Mouse (Mus musculus): Measurements from ENCODE around the gene Lrrc2. TPM values are rescaled to one million over a fixed set of nuclear protein-coding genes. Genes with fewer than 3 reads are reported as not detected.
A peak's percentile ranks its signal among the peaks of the same experiment; 100 is the strongest.

Gene Lrrc2
- polyA plus RNA-seq, 1 experiment from 2014 or later, result 0.12 TPM

DNA sequence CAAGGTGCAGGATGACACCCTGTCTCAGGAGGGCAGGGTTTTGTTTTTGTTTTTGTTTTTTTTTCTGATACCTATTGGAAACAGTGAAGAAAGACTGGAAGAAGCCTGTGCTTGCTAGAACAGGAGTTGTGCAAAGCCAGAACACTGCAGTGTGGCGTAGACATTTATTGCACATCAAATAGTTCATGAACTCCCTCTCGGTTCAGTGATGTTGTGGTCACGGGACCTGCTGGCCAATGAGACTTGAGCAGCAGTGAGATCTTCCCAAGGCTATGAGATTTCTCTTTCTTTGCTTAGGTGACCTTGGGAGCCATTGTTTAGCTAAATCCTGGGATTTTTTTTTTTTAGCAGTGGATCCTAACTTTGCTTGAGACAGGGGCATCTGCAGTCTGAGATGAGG is 36.7 kb downstream of the Lrrc2 start:
- no peaks in the 10 kb centered on the region for H3K27me3 ChIP-seq (replicated peaks; ENCODE audit: control insufficient read depth, insufficient read depth, low read length)
- peaks cover 3% of the 10 kb centered on the region; the same call in 1 of the 2 replicates for H3K4me1 ChIP-seq (replicated peaks; ENCODE audit: control insufficient read depth, insufficient read depth, low read length)
- no peaks in the 10 kb centered on the region for H3K36me3 ChIP-seq (ENCODE audit: control insufficient read depth, insufficient read depth, low read length)
- H3K27ac ChIP-seq (ENCODE audit: low read depth), result no peak overlapping the region
- no peaks in the 10 kb centered on the region for H3K9me3 ChIP-seq (ENCODE audit: control insufficient read depth, low read length)
- DNase-seq (ENCODE audit: low spot score), result no peak
- H3K4me2 ChIP-seq (ENCODE audit: low read length), result no peak overlapping the region
- no peak overlapping the region for H3K9ac ChIP-seq (ENCODE audit: low read length)
- WGBS, result 51% methylated on average over 3 of the region's 3 CpGs
- no peak overlapping the region for H3K4me3 ChIP-seq (ENCODE audit: low read depth, low read length)
- no peak for ATAC-seq (replicated peaks; ENCODE audit: low FRiP score, low TSS enrichment, low read depth)

- no peak overlapping the region for H3K4me3 ChIP-seq (ENCODE audit: low read depth, low read length)
- 54% methylated on average over 4 of the region's 4 CpGs for WGBS
These were observed 37.8 kb downstream of the Lrrc2 start for GRCm38 (mm10) chr9:110989141-110989540.

GRCm38 (mm10) chr9:110989543-110989942 is 38.2 kb downstream of the Lrrc2 start:
- 88% methylated on average over 2 of the region's 2 CpGs for WGBS
- H3K27ac ChIP-seq (ENCODE audit: low read depth), result no peak overlapping the region
- no peak for ATAC-seq (replicated peaks; ENCODE audit: low FRiP score, low TSS enrichment, low read depth)

More at GRCm38 (mm10) chr9:110989141-110989540, 37.8 kb downstream of the Lrrc2 start:
- no peaks in the 10 kb centered on the region for H3K27me3 ChIP-seq (replicated peaks; ENCODE audit: control insufficient read depth, insufficient read depth, low read length)
- H3K4me1 ChIP-seq (replicated peaks; ENCODE audit: control insufficient read depth, insufficient read depth, low read length), result peaks cover 3% of the 10 kb centered on the region; the same call in 1 of the 2 replicates
- H3K36me3 ChIP-seq (ENCODE audit: control insufficient read depth, insufficient read depth, low read length), result no peaks in the 10 kb centered on the region
- ATAC-seq (replicated peaks; ENCODE audit: low FRiP score, low TSS enrichment, low read depth) (no peak), DNase-seq (ENCODE audit: low spot score) (no peak)
- no peak overlapping the region for H3K4me2 ChIP-seq (ENCODE audit: low read length)
- H3K9ac ChIP-seq (ENCODE audit: low read length), result no peak overlapping the region
- H3K9me3 ChIP-seq (ENCODE audit: control insufficient read depth, low read length), result no peaks in the 10 kb centered on the region
- no peak overlapping the region for H3K27ac ChIP-seq (ENCODE audit: low read depth)

DNA sequence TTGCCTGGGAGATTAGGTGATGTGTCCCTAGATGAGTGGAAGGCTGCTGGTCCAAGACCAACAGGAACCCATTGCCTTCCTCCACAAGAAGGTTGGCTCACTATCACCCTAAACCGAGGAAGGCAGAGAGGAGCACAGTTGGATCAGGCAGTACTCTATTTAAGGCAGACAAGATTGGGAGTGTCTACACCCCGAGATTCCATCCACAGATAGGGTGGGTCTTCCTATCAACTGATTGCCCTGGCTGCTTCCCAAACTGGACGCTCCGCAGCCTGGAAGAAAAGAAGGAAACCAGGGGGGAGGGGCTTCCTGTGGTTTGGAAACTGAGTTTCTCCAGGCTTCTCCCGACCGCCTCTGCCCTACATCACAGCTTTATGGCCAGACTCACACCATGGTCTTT is 38.9 kb downstream of the Lrrc2 start, which contains the start of gene Rtp3:
Gene Rtp3, minus strand, starts transcription at position 380 of the 400 bp plus-strand sequence.
- Histone ChIP-seq H3K9ac (ENCODE audit: low read length) (no peak within 1 kb of the TSS), H3K4me3 (ENCODE audit: low read depth, low read length) (no peak within 1 kb of the TSS), H3K27ac (ENCODE audit: low read depth) (no peak within 1 kb of the TSS), H3K36me3 (ENCODE audit: control insufficient read depth, insufficient read depth, low read length) (no peaks in the 10 kb centered on the region), H3K4me2 (ENCODE audit: low read length) (no peak within 1 kb of the TSS), H3K27me3 (replicated peaks; ENCODE audit: control insufficient read depth, insufficient read depth, low read length) (no peaks in the 10 kb centered on the region), H3K4me1 (replicated peaks; ENCODE audit: control insufficient read depth, insufficient read depth, low read length) (peaks cover 3% of the 10 kb centered on the region; the same call in 1 of the 2 replicates), H3K9me3 (ENCODE audit: control insufficient read depth, low read length) (no peaks in the 10 kb centered on the region)
- 41% methylated on average over 6 of the region's 6 CpGs for WGBS
- DNase-seq (ENCODE audit: low spot score), result no peak
- no peak for ATAC-seq (replicated peaks; ENCODE audit: low FRiP score, low TSS enrichment, low read depth)

More at GRCm38 (mm10) chr9:110989543-110989942, 38.2 kb downstream of the Lrrc2 start:
- no peak overlapping the region for H3K9ac ChIP-seq (ENCODE audit: low read length)
- no peak overlapping the region for H3K4me2 ChIP-seq (ENCODE audit: low read length)
- H3K27me3 ChIP-seq (replicated peaks; ENCODE audit: control insufficient read depth, insufficient read depth, low read length), result no peaks in the 10 kb centered on the region
- H3K4me1 ChIP-seq (replicated peaks; ENCODE audit: control insufficient read depth, insufficient read depth, low read length), result peaks cover 3% of the 10 kb centered on the region; the same call in 1 of the 2 replicates
- no peaks in the 10 kb centered on the region for H3K36me3 ChIP-seq (ENCODE audit: control insufficient read depth, insufficient read depth, low read length)
- H3K4me3 ChIP-seq (ENCODE audit: low read depth, low read length), result no peak overlapping the region
- DNase-seq (ENCODE audit: low spot score), result no peak
- H3K9me3 ChIP-seq (ENCODE audit: control insufficient read depth, low read length), result no peaks in the 10 kb centered on the region

- WGBS, result 26% methylated on average over 3 of the region's 3 CpGs
- peak; percentile 33; the same call in 1 of the 2 replicates for ATAC-seq (replicated peaks; ENCODE audit: low FRiP score, low TSS enrichment, low read depth)
- no peak overlapping the region for H3K27ac ChIP-seq (ENCODE audit: low read depth)
These were observed 42.0 kb downstream of the Lrrc2 start for GRCm38 (mm10) chr9:110993281-110993709.

DNA sequence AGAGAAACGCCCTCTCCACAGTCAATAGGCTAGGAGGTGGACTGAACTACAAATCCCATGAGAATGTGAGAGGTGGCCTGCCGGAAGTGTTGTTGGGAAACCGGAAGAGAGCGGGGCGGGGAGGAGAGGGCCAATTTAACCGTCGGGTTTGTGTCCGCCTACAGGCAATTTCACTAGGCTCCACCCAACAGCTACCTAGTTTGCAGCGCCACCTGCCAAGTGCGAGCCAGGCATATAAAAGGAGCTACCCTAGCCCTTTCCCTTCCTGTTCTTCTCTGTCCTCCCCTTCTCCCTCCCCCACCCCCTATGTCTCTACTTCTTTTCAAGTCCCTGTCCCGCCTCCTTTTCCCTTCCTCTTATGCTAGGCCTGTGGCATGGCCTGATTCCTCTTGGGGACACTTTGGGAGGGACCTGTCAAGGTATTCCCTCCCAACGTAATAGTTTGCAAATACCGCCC is 43.4 kb downstream of the Lrrc2 start:
- peak overlapping the region; percentile 42 for H3K4me3 ChIP-seq (ENCODE audit: low read depth, low read length)
- H3K27me3 ChIP-seq (replicated peaks; ENCODE audit: control insufficient read depth, insufficient read depth, low read length), result no peaks in the 10 kb centered on the region
- H3K9ac ChIP-seq (ENCODE audit: low read length), result 0 out of 2 replicates have a peak overlapping the region, but pooled peaks have one; percentile 37
- H3K4me1 ChIP-seq (replicated peaks; ENCODE audit: control insufficient read depth, insufficient read depth, low read length), result peaks cover 3% of the 10 kb centered on the region; the same call in 1 of the 2 replicates
- H3K9me3 ChIP-seq (ENCODE audit: control insufficient read depth, low read length), result no peaks in the 10 kb centered on the region
- H3K36me3 ChIP-seq (ENCODE audit: control insufficient read depth, insufficient read depth, low read length), result no peaks in the 10 kb centered on the region
- peak overlapping the region; percentile 50 for H3K4me2 ChIP-seq (ENCODE audit: low read length)
- DNase-seq (ENCODE audit: low spot score) (peak; percentile 79), ATAC-seq (replicated peaks; ENCODE audit: low FRiP score, low TSS enrichment, low read depth) (peak; percentile 80)
- no peak overlapping the region for H3K27ac ChIP-seq (ENCODE audit: low read depth)
- 8% methylated on average over 13 of the region's 13 CpGs for WGBS

More at GRCm38 (mm10) chr9:110993281-110993709, 42.0 kb downstream of the Lrrc2 start:
- DNase-seq (ENCODE audit: low spot score), result peak; percentile 66
- Histone ChIP-seq H3K4me1 (replicated peaks; ENCODE audit: control insufficient read depth, insufficient read depth, low read length) (peaks cover 3% of the 10 kb centered on the region; the same call in 1 of the 2 replicates), H3K27me3 (replicated peaks; ENCODE audit: control insufficient read depth, insufficient read depth, low read length) (no peaks in the 10 kb centered on the region), H3K4me3 (ENCODE audit: low read depth, low read length) (no peak overlapping the region), H3K4me2 (ENCODE audit: low read length) (no peak overlapping the region), H3K9ac (ENCODE audit: low read length) (no peak overlapping the region), H3K36me3 (ENCODE audit: control insufficient read depth, insufficient read depth, low read length) (no peaks in the 10 kb centered on the region), H3K9me3 (ENCODE audit: control insufficient read depth, low read length) (no peaks in the 10 kb centered on the region)

DNA sequence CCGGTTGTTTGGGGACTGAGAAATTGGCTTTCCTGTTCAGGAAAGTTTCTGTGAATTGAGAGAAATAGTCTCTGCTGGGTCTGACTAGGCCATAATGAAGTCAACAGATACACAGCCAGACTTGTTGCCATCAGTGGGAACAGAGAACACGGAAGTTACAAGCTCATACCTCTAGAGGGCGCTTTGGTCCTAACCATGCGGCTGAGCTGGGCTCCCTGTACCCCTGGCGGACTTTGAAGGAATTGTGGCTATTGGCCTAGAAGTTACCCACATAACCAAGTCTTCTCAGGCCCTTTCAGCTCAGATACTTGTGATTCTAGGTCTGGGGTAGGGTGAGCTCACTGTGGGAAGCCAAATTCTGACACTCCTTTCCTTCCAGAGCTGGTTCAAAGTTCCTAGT is 45.9 kb downstream of the Lrrc2 start:
- Histone ChIP-seq H3K27me3 (replicated peaks; ENCODE audit: control insufficient read depth, insufficient read depth, low read length) (no peaks in the 10 kb centered on the region), H3K9ac (ENCODE audit: low read length) (no peak overlapping the region), H3K9me3 (ENCODE audit: control insufficient read depth, low read length) (no peaks in the 10 kb centered on the region), H3K4me2 (ENCODE audit: low read length) (no peak overlapping the region), H3K27ac (ENCODE audit: low read depth) (no peak overlapping the region), H3K4me3 (ENCODE audit: low read depth, low read length) (no peak overlapping the region), H3K36me3 (ENCODE audit: control insufficient read depth, insufficient read depth, low read length) (no peaks in the 10 kb centered on the region), H3K4me1 (replicated peaks; ENCODE audit: control insufficient read depth, insufficient read depth, low read length) (no peaks in the 10 kb centered on the region)
- 0 out of 2 replicates have a peak, but pooled peaks have one; percentile 20 for ATAC-seq (replicated peaks; ENCODE audit: low FRiP score, low TSS enrichment, low read depth)
- WGBS, result 6% methylated on average over 5 of the region's 5 CpGs
- DNase-seq (ENCODE audit: low spot score), result peak; percentile 69

DNA sequence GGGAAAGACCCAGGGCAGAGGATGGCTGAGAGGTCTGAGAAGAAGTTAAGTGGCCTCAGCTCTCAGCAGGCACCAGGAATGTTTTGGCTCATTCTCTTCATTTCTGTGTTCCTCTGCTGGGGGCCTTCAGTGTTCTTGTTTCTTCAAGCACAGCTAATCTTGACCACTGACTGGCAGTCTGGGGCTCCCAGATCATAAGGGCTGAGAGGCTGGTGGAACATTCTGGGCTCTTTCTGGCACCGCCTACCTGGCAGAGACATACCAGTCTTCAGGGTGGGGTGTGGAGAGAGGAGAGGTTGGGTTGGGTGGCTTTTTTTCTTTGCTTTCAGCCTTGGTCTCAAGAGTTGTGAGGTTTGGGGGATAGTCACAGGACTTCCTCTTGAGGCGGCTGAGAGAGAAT is 47.7 kb downstream of the Lrrc2 start:
- Histone ChIP-seq H3K36me3 (ENCODE audit: control insufficient read depth, insufficient read depth, low read length) (no peaks in the 10 kb centered on the region), H3K4me2 (ENCODE audit: low read length) (no peak overlapping the region), H3K27ac (ENCODE audit: low read depth) (no peak overlapping the region), H3K27me3 (replicated peaks; ENCODE audit: control insufficient read depth, insufficient read depth, low read length) (no peaks in the 10 kb centered on the region), H3K9ac (ENCODE audit: low read length) (no peak overlapping the region), H3K9me3 (ENCODE audit: control insufficient read depth, low read length) (no peaks in the 10 kb centered on the region), H3K4me1 (replicated peaks; ENCODE audit: control insufficient read depth, insufficient read depth, low read length) (no peaks in the 10 kb centered on the region), H3K4me3 (ENCODE audit: low read depth, low read length) (no peak overlapping the region)
- no peak for ATAC-seq (replicated peaks; ENCODE audit: low FRiP score, low TSS enrichment, low read depth)
- WGBS, result 94% methylated on average over 2 of the region's 2 CpGs
- no peak for DNase-seq (ENCODE audit: low spot score)

GRCm38 (mm10) chr9:110999856-111000255 is 48.5 kb downstream of the Lrrc2 start:
- no peaks in the 10 kb centered on the region for H3K9me3 ChIP-seq (ENCODE audit: control insufficient read depth, low read length)
- H3K9ac ChIP-seq (ENCODE audit: low read length), result no peak overlapping the region
- 73% methylated on average over 10 of the region's 10 CpGs for WGBS
- no peaks in the 10 kb centered on the region for H3K4me1 ChIP-seq (replicated peaks; ENCODE audit: control insufficient read depth, insufficient read depth, low read length)
- no peaks in the 10 kb centered on the region for H3K36me3 ChIP-seq (ENCODE audit: control insufficient read depth, insufficient read depth, low read length)
- DNase-seq (ENCODE audit: low spot score) (no peak), ATAC-seq (replicated peaks; ENCODE audit: low FRiP score, low TSS enrichment, low read depth) (no peak)
- no peaks in the 10 kb centered on the region for H3K27me3 ChIP-seq (replicated peaks; ENCODE audit: control insufficient read depth, insufficient read depth, low read length)
- H3K4me2 ChIP-seq (ENCODE audit: low read length), result no peak overlapping the region
- H3K4me3 ChIP-seq (ENCODE audit: low read depth, low read length), result no peak overlapping the region
- no peak overlapping the region for H3K27ac ChIP-seq (ENCODE audit: low read depth)
